Mouse (Mus musculus): Measurements from ENCODE around the gene Ifitm5. TPM values are rescaled to one million over a fixed set of nuclear protein-coding genes. Genes with fewer than 3 reads are reported as not detected.

Gene Ifitm5
- total and polyA plus RNA-seq, 3 experiments: 0.16 to 1.6 (median 1.2) TPM

DNA sequence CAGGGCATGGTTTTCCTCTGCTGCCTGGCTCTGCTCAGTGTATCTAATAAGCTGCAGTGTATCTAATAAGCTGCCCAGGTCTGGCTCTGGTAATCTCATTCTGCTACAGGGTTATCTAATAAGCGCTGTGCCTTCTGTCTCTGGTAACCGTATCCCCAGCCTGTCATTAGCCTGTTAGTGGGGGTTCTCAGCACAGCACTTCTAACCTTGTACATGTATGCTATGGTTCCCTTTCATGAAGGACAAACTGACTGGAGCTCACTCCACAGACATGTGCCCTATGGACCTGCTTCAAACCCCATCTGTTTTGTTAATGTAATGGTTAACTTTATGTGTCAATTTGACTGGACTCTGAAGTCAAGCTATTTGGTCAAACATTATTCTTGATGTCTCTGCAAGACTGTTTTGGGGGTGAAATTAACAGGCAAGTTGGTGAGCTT, 44.4 kb downstream of the Ifitm5 start:
- Histone ChIP-seq H3K27me3 (ENCODE audit: insufficient read depth, low read length) (peaks cover 16% of the 10 kb centered on the region; the same call in 1 of the 2 replicates), H3K4me1 (ENCODE audit: insufficient read depth, low read depth, low read length) (peaks cover 16% of the 10 kb centered on the region), H3K9me3 (replicated peaks) (no peaks in the 10 kb centered on the region), H3K36me3 (replicated peaks) (peaks cover 4% of the 10 kb centered on the region), H3K4me3 (ENCODE audit: low read depth, low read length) (no peak overlapping the region)
- TF ChIP-seq TAL1 (conservative IDR thresholded peaks at IDR 0.05; ENCODE audit: low read depth, low read length) (no peak), GATA2 (IDR thresholded peaks at IDR 0.05; ENCODE audit: borderline replicate concordance, low read depth, low read length) (no peak), GATA1 (IDR thresholded peaks at IDR 0.05; ENCODE audit: borderline replicate concordance, low read length) (no peak), POLR2AphosphoS5 (IDR thresholded peaks at IDR 0.05; ENCODE audit: insufficient replicate concordance, low read depth, low read length) (no peak), CTCF (IDR thresholded peaks at IDR 0.05; ENCODE audit: low read depth, low read length) (no peak)
- DNase-seq (ENCODE audit: low spot score): no peak
- ATAC-seq (ENCODE audit: extremely low read depth, insufficient number of reproducible peaks, low FRiP score, poor library complexity, severe bottlenecking): no peak

DNA sequence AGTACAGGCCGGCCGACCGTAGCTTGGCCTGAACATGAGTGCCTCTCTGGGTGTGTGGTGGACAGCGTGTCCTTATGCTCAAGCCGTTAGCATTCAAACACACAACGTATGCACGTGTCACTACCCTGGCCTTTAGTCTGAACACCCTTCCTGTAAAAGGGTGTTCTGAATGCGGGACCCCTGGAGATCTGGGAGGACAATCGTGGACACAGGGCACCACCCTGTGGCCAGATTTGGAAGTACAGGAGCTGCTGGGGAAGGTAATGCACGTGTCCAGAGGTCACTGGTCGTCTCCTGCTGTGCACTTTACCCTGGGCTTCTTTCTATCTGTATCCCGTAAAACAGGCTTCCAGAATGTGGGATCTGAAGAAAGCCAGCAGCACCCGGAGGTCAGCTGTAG, 46.9 kb downstream of the Ifitm5 start:
- Histone ChIP-seq H3K4me1 (ENCODE audit: insufficient read depth, low read depth, low read length) (0 out of 2 replicates have a peak, but pooled peaks cover 6% of the 10 kb centered on the region), H3K27me3 (ENCODE audit: insufficient read depth, low read length) (peaks cover 14% of the 10 kb centered on the region; the same call in 1 of the 2 replicates), H3K9me3 (replicated peaks) (no peaks in the 10 kb centered on the region), H3K4me3 (ENCODE audit: low read depth, low read length) (no peak overlapping the region), H3K36me3 (replicated peaks) (peaks cover 28% of the 10 kb centered on the region)
- DNase-seq (ENCODE audit: low spot score): peak; percentile 71
- ATAC-seq (ENCODE audit: extremely low read depth, insufficient number of reproducible peaks, low FRiP score, poor library complexity, severe bottlenecking): peak; percentile 34; the same call in 1 of the 2 replicates
- TF ChIP-seq POLR2AphosphoS5 (IDR thresholded peaks at IDR 0.05; ENCODE audit: insufficient replicate concordance, low read depth, low read length) (no peak), CTCF (IDR thresholded peaks at IDR 0.05; ENCODE audit: low read depth, low read length) (peak; percentile 91), TAL1 (conservative IDR thresholded peaks at IDR 0.05; ENCODE audit: low read depth, low read length) (no peak), GATA2 (IDR thresholded peaks at IDR 0.05; ENCODE audit: borderline replicate concordance, low read depth, low read length) (no peak)

- Histone ChIP-seq H3K27me3 (ENCODE audit: insufficient read depth, low read length) (peaks cover 14% of the 10 kb centered on the region; the same call in 1 of the 2 replicates), H3K4me1 (ENCODE audit: insufficient read depth, low read depth, low read length) (0 out of 2 replicates have a peak, but pooled peaks cover 6% of the 10 kb centered on the region), H3K9me3 (replicated peaks) (no peaks in the 10 kb centered on the region), H3K36me3 (replicated peaks) (peaks cover 37% of the 10 kb centered on the region), H3K4me3 (ENCODE audit: low read depth, low read length) (no peak overlapping the region)
- TF ChIP-seq TAL1 (conservative IDR thresholded peaks at IDR 0.05; ENCODE audit: low read depth, low read length) (no peak), GATA2 (IDR thresholded peaks at IDR 0.05; ENCODE audit: borderline replicate concordance, low read depth, low read length) (no peak), CTCF (IDR thresholded peaks at IDR 0.05; ENCODE audit: low read depth, low read length) (no peak), GATA1 (IDR thresholded peaks at IDR 0.05; ENCODE audit: borderline replicate concordance, low read length) (no peak), POLR2AphosphoS5 (IDR thresholded peaks at IDR 0.05; ENCODE audit: insufficient replicate concordance, low read depth, low read length) (no peak)
- DNase-seq (ENCODE audit: low spot score): no peak
- no peak for ATAC-seq (ENCODE audit: extremely low read depth, insufficient number of reproducible peaks, low FRiP score, poor library complexity, severe bottlenecking)
These were observed 47.8 kb downstream of the Ifitm5 start for GRCm38 (mm10) chr7:140902036-140902875.

DNA sequence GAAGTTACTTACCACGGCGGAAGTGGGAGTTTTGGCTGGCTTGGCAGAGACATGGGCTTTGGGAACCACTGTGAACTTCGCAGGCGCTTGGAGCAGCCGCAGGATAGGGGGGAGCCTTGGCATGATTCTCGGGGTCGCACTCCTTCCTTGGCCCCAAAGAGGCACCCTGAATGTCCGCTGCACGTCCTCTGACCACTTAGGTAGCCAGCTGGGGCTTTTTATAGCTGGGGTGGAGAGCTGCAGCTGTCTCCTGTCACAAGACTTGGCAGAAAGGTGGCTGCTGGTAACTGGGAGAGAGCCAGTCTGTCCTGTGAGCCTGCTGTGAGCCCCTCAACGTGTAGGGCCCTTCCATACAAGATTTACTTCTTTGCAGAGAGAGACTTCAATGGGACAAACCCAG, 49.9 kb downstream of the Ifitm5 start, which contains the start of gene Cox8b:
Gene Cox8b (minus strand): TSS at position 227 of the 400 bp plus-strand sequence.
- no peaks in the 10 kb centered on the region for H3K9me3 ChIP-seq (replicated peaks)
- no peak for ATAC-seq (ENCODE audit: extremely low read depth, insufficient number of reproducible peaks, low FRiP score, poor library complexity, severe bottlenecking)
- H3K27me3 ChIP-seq (ENCODE audit: insufficient read depth, low read length): 0 out of 2 replicates have a peak, but pooled peaks cover 2% of the 10 kb centered on the region
- TF ChIP-seq GATA2 (IDR thresholded peaks at IDR 0.05; ENCODE audit: borderline replicate concordance, low read depth, low read length): no peak
- TF ChIP-seq POLR2AphosphoS5 (IDR thresholded peaks at IDR 0.05; ENCODE audit: insufficient replicate concordance, low read depth, low read length): no peak
- TF ChIP-seq CTCF (IDR thresholded peaks at IDR 0.05; ENCODE audit: low read depth, low read length): no peak
- no peak for TF ChIP-seq TAL1 (conservative IDR thresholded peaks at IDR 0.05; ENCODE audit: low read depth, low read length)
- TF ChIP-seq GATA1 (IDR thresholded peaks at IDR 0.05; ENCODE audit: borderline replicate concordance, low read length): no peak
- 0 out of 2 replicates have a peak, but pooled peaks cover 2% of the 10 kb centered on the region for H3K4me1 ChIP-seq (ENCODE audit: insufficient read depth, low read depth, low read length)
- no peak for DNase-seq (ENCODE audit: low spot score)
- peaks cover 55% of the 10 kb centered on the region for H3K36me3 ChIP-seq (replicated peaks)
- H3K4me3 ChIP-seq (ENCODE audit: low read depth, low read length): no peak within 1 kb of the TSS

GRCm38 (mm10) chr7:140899121-140899520, 51.0 kb downstream of the Ifitm5 start:
- H3K9me3 ChIP-seq (replicated peaks): no peaks in the 10 kb centered on the region
- H3K27me3 ChIP-seq (ENCODE audit: insufficient read depth, low read length): no peaks in the 10 kb centered on the region
- DNase-seq (ENCODE audit: low spot score): no peak
- no peak for TF ChIP-seq CTCF (IDR thresholded peaks at IDR 0.05; ENCODE audit: low read depth, low read length)
- TF ChIP-seq TAL1 (conservative IDR thresholded peaks at IDR 0.05; ENCODE audit: low read depth, low read length): no peak
- no peak for TF ChIP-seq GATA1 (IDR thresholded peaks at IDR 0.05; ENCODE audit: borderline replicate concordance, low read length)
- TF ChIP-seq GATA2 (IDR thresholded peaks at IDR 0.05; ENCODE audit: borderline replicate concordance, low read depth, low read length): no peak
- TF ChIP-seq POLR2AphosphoS5 (IDR thresholded peaks at IDR 0.05; ENCODE audit: insufficient replicate concordance, low read depth, low read length): no peak
- no peak for ATAC-seq (ENCODE audit: extremely low read depth, insufficient number of reproducible peaks, low FRiP score, poor library complexity, severe bottlenecking)
- 0 out of 2 replicates have a peak, but pooled peaks cover 2% of the 10 kb centered on the region for H3K4me1 ChIP-seq (ENCODE audit: insufficient read depth, low read depth, low read length)
- no peak overlapping the region for H3K4me3 ChIP-seq (ENCODE audit: low read depth, low read length)
- H3K36me3 ChIP-seq (replicated peaks): peaks cover 65% of the 10 kb centered on the region

Other genes starting within 250 kb of the Ifitm5 start
Only the 20 nearest of the 28 such genes appear.
- gene Zfp941, start 128.1 kb downstream of the Ifitm5 start, total RNA-seq (2014; fragmentation: Nextera tagmentation): not detected in 2 replicates
- gene Zfp941, start 128.1 kb downstream of the Ifitm5 start, total RNA-seq (2017): 0.05 and 0.06 TPM in 2 replicates
- not detected in 2 replicates for gene Zfp941, start 128.1 kb downstream of the Ifitm5 start, polyA plus RNA-seq (2012)
- not detected in 2 replicates for gene Urah, start 115.3 kb downstream of the Ifitm5 start, total RNA-seq (2014; fragmentation: Nextera tagmentation)
- not detected in 2 replicates for gene Urah, start 115.3 kb downstream of the Ifitm5 start, total RNA-seq (2017)
- not detected in 2 replicates for gene Urah, start 115.3 kb downstream of the Ifitm5 start, polyA plus RNA-seq (2012)
- not detected in 2 replicates for gene Scgb1c1, start 104.7 kb downstream of the Ifitm5 start, total RNA-seq (2014; fragmentation: Nextera tagmentation)
- not detected in 2 replicates for gene Scgb1c1, start 104.7 kb downstream of the Ifitm5 start, total RNA-seq (2017)
- gene Scgb1c1, start 104.7 kb downstream of the Ifitm5 start, polyA plus RNA-seq (2012): not detected in 2 replicates
- gene Odf3, start 102.5 kb downstream of the Ifitm5 start, total RNA-seq (2014; fragmentation: Nextera tagmentation): not detected in 2 replicates
- gene Odf3, start 102.5 kb downstream of the Ifitm5 start, total RNA-seq (2017): 0.11 and 0.17 TPM in 2 replicates
- gene Odf3, start 102.5 kb downstream of the Ifitm5 start, polyA plus RNA-seq (2012): not detected in 2 replicates
- not detected in 2 replicates for gene Gm45785, start 94.0 kb downstream of the Ifitm5 start, total RNA-seq (2014; fragmentation: Nextera tagmentation)
- gene Gm45785, start 94.0 kb downstream of the Ifitm5 start, total RNA-seq (2017): 0.17 and 1.8 TPM in 2 replicates
- 1.3 and 2.1 TPM in 2 replicates for gene Gm45785, start 94.0 kb downstream of the Ifitm5 start, polyA plus RNA-seq (2012)
- 19.9 and 29.5 TPM in 2 replicates for gene Ric8a, start 93.3 kb downstream of the Ifitm5 start, total RNA-seq (2014; fragmentation: Nextera tagmentation)
- gene Ric8a, start 93.3 kb downstream of the Ifitm5 start, total RNA-seq (2017): 21.1 and 27.9 TPM in 2 replicates
- gene Ric8a, start 93.3 kb downstream of the Ifitm5 start, polyA plus RNA-seq (2012): 27.9 and 28.4 TPM in 2 replicates
- gene Bet1l, start 92.7 kb downstream of the Ifitm5 start, total RNA-seq (2014; fragmentation: Nextera tagmentation): 8.4 and 10.1 TPM in 2 replicates
- 13.1 and 16.1 TPM in 2 replicates for gene Bet1l, start 92.7 kb downstream of the Ifitm5 start, total RNA-seq (2017)
- gene Bet1l, start 92.7 kb downstream of the Ifitm5 start, polyA plus RNA-seq (2012): 3.5 and 5.2 TPM in 2 replicates
- 93.7 and 98.1 TPM in 2 replicates for gene Psmd13, start 68.3 kb downstream of the Ifitm5 start, total RNA-seq (2014; fragmentation: Nextera tagmentation)
- 193 and 195 TPM in 2 replicates for gene Psmd13, start 68.3 kb downstream of the Ifitm5 start, total RNA-seq (2017)
- 45.7 and 70.1 TPM in 2 replicates for gene Psmd13, start 68.3 kb downstream of the Ifitm5 start, polyA plus RNA-seq (2012)
- gene Sirt3, start 68.0 kb downstream of the Ifitm5 start, total RNA-seq (2014; fragmentation: Nextera tagmentation): 10.5 and 11.8 TPM in 2 replicates
- 11.0 and 17.5 TPM in 2 replicates for gene Sirt3, start 68.0 kb downstream of the Ifitm5 start, total RNA-seq (2017)
- 27.6 and 31.7 TPM in 2 replicates for gene Sirt3, start 68.0 kb downstream of the Ifitm5 start, polyA plus RNA-seq (2012)
- not detected in 2 replicates for gene Cox8b, start 49.8 kb downstream of the Ifitm5 start, total RNA-seq (2014; fragmentation: Nextera tagmentation)
- gene Cox8b, start 49.8 kb downstream of the Ifitm5 start, total RNA-seq (2017): not detected in 2 replicates
- gene Cox8b, start 49.8 kb downstream of the Ifitm5 start, polyA plus RNA-seq (2012): not detected in 2 replicates
- not detected in 2 replicates for gene Nlrp6, start 29.4 kb downstream of the Ifitm5 start, total RNA-seq (2014; fragmentation: Nextera tagmentation)
- gene Nlrp6, start 29.4 kb downstream of the Ifitm5 start, total RNA-seq (2017): 0.11 and 0.12 TPM in 2 replicates
- 0.07 and 0.08 TPM in 2 replicates for gene Nlrp6, start 29.4 kb downstream of the Ifitm5 start, polyA plus RNA-seq (2012)
- gene Pgghg, start 8.9 kb downstream of the Ifitm5 start, total RNA-seq (2014; fragmentation: Nextera tagmentation): 7.5 and 8.1 TPM in 2 replicates
- 9.0 and 10.0 TPM in 2 replicates for gene Pgghg, start 8.9 kb downstream of the Ifitm5 start, total RNA-seq (2017)
- gene Pgghg, start 8.9 kb downstream of the Ifitm5 start, polyA plus RNA-seq (2012): 5.6 and 6.7 TPM in 2 replicates
- gene Gm45717, start 5.6 kb upstream of the Ifitm5 start, total RNA-seq (2014; fragmentation: Nextera tagmentation): not detected in 2 replicates
- gene Gm45717, start 5.6 kb upstream of the Ifitm5 start, total RNA-seq (2017): not detected in 2 replicates
- not detected in 2 replicates for gene Gm45717, start 5.6 kb upstream of the Ifitm5 start, polyA plus RNA-seq (2012)
- gene Ifitm2, start 5.7 kb upstream of the Ifitm5 start, total RNA-seq (2014; fragmentation: Nextera tagmentation): 239 and 256 TPM in 2 replicates
- gene Ifitm2, start 5.7 kb upstream of the Ifitm5 start, total RNA-seq (2017): 205 and 220 TPM in 2 replicates
- 129 and 161 TPM in 2 replicates for gene Ifitm2, start 5.7 kb upstream of the Ifitm5 start, polyA plus RNA-seq (2012)
- 2.9 and 5.5 TPM in 2 replicates for gene Ifitm1, start 16.9 kb upstream of the Ifitm5 start, total RNA-seq (2014; fragmentation: Nextera tagmentation)
- gene Ifitm1, start 16.9 kb upstream of the Ifitm5 start, total RNA-seq (2017): 1.5 and 2.1 TPM in 2 replicates
- not detected in 2 replicates for gene Ifitm1, start 16.9 kb upstream of the Ifitm5 start, polyA plus RNA-seq (2012)
- gene Ifitm3, start 60.5 kb upstream of the Ifitm5 start, total RNA-seq (2014; fragmentation: Nextera tagmentation): not detected in 2 replicates
- not detected in 2 replicates for gene Ifitm3, start 60.5 kb upstream of the Ifitm5 start, total RNA-seq (2017)
- gene Ifitm3, start 60.5 kb upstream of the Ifitm5 start, polyA plus RNA-seq (2012): not detected in 2 replicates
- not detected in 2 replicates for gene Ifitm6, start 67.6 kb upstream of the Ifitm5 start, total RNA-seq (2014; fragmentation: Nextera tagmentation)
- gene Ifitm6, start 67.6 kb upstream of the Ifitm5 start, total RNA-seq (2017): not detected in 2 replicates
- gene Ifitm6, start 67.6 kb upstream of the Ifitm5 start, polyA plus RNA-seq (2012): not detected in 2 replicates
- not detected in 2 replicates for gene Gm17387, start 78.8 kb upstream of the Ifitm5 start, total RNA-seq (2014; fragmentation: Nextera tagmentation)
- gene Gm17387, start 78.8 kb upstream of the Ifitm5 start, total RNA-seq (2017): not detected in 2 replicates
- gene Gm17387, start 78.8 kb upstream of the Ifitm5 start, polyA plus RNA-seq (2012): not detected in 2 replicates
- not detected in 2 replicates for gene B4galnt4, start 110.8 kb upstream of the Ifitm5 start, total RNA-seq (2014; fragmentation: Nextera tagmentation)
- gene B4galnt4, start 110.8 kb upstream of the Ifitm5 start, total RNA-seq (2017): 0.06 TPM in 1 of 2 replicates, not detected in the other
- gene B4galnt4, start 110.8 kb upstream of the Ifitm5 start, polyA plus RNA-seq (2012): not detected in 2 replicates
- not detected in 2 replicates for gene Pkp3, start 127.9 kb upstream of the Ifitm5 start, total RNA-seq (2014; fragmentation: Nextera tagmentation)
- gene Pkp3, start 127.9 kb upstream of the Ifitm5 start, total RNA-seq (2017): not detected in 2 replicates
- gene Pkp3, start 127.9 kb upstream of the Ifitm5 start, polyA plus RNA-seq (2012): not detected in 2 replicates

Measured in G1E (cell line).